Mouse (Mus musculus) right cerebral cortex, postnatal 14 days (tissue): ENCODE results near the gene Ppp2r1a.

Experiments used
- DNase-seq: peaks from one replicate; pipeline ENCODE4 v3.0.0; 2022

The Ppp2r1a gene

DNA sequence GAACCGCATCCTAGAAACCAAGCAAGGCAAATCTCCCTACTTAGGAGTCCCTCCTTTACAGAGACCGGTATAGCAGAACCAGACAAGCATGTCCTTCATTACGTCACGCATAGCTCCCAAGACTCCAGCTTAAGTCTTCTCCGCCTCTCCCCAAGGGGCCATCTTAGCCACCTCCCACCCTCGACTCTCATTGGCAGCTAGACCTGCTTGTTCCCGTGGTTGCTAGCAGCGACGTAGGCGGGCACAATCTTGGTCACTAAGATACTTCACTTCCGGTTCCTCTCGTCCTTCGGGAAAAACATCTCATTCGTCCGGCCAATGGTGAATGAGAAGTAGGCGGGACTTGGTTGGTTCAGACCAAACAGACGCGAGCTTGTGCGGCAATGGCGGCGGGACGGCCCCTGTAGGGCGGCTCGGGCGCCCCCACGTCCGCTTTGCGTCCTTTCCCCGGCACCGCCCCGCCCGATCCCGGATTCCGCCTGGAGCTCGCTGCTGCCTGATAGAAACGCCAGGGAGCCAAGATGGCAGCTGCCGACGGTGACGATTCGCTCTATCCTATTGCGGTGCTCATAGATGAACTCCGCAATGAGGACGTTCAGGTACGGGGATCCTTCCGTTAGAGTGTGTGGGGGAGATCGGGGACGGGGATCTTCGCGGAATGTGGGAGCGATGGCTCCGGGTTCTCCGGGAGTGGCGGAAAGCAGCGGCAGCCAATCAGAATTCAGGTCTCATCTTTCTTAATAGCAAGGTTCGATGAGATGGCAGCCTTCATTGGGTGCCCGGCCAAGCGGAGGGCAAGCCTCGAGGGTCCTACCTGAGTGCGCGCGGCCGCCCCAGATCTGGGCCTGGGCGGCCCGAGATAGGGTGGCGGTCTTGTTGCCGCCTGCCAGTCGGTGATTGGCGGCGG, at the start of gene Ppp2r1a:
Ppp2r1a (plus strand) TSS at position 327 of the 907 bp plus-strand sequence.
- DNase-seq, result peak; percentile 97

DNA sequence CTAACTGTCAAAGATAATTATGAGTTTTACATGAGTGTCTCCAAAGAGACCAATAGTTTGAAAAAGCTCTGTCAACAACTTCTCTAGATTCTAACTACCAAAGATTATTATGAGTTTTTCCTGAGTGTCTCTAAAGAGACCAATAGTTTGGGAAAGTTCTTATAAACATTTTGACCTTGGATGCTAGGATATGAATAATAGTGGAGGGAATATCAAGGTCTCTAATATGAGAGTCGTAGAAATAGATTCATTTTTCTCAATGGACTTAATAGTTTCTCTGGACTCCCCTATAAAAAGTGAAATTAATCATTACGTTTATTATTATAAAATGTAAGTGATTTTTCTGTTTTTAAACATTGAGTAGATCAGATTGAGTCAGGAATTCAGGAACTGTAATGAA, 40.1 kb upstream of the Ppp2r1a start, which contains the start of gene Vmn1r231:
Vmn1r231 (minus strand) TSS at position 101 of the 400 bp plus-strand sequence.
- DNase-seq, result no peak

DNA sequence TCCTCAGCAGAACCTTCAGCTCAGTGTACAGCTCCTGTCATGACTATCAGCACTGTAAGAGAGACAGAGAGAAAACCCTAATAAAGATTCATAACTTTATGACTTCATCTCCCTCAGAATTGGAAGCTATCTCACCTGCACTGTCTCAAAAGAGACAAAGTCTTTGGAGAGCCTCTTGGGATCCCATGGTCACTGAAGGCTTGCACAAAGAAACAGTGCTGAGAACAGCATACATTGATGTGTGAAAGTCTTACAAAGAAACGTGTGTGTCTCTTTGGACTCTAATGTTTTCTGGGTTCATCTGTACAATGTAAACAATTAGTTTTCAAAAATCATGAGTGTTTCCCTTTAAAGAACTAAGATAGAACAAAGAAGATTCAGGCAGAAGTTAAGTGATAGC, 25.5 kb upstream of the Ppp2r1a start, which contains the start of gene Vmn1r232:
Vmn1r232 (minus strand) TSS at position 101 of the 400 bp plus-strand sequence.
- DNase-seq, result no peak

DNA sequence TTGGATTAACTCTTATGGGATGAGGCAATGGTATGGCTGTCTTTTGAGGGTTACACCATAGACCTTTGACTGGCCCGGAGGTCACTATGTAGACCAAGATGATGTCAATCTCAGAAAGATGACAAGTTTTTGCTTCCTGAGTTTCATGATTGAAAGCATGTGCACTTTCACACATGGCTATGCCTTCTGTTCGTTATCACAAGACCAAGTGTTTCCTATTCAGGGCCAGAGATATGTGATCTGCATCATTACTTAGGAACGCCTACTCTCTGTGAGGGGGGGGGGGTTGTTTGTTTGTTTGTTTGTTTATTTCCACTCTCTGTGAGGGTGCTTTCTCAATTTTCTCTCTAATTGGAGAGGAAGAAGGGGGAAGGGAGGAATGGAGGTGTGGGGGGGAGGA, 885 bp upstream of the Ppp2r1a start:
- DNase-seq, result no peak

DNA sequence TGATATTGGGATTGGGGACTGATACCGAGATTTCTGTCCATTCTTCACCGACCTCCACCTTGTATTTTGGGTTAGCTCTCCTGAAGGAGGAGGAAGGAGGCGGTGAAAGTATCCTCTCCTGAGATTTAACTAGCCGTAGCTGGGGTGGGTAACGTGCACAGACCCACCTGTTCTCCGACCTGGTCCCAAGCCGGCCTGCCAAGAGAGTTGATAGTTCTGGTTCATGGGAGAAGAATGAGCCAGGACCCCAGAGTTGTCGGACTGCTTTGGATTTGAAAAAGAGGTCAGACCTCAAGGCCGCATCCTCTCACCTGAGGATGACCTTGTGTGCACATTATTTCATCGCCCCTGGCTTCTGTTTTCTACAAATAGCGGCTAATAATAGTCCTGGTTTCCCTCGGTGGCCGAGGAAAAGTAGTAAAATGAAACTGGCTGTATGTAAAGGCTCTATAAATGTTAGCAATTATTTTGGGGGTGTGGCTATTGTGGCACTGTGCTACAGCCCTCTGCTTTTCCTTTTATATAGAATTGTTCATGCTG, 985 bp downstream of the Ppp2r1a start:
- DNase-seq, result peak; percentile 8

DNA sequence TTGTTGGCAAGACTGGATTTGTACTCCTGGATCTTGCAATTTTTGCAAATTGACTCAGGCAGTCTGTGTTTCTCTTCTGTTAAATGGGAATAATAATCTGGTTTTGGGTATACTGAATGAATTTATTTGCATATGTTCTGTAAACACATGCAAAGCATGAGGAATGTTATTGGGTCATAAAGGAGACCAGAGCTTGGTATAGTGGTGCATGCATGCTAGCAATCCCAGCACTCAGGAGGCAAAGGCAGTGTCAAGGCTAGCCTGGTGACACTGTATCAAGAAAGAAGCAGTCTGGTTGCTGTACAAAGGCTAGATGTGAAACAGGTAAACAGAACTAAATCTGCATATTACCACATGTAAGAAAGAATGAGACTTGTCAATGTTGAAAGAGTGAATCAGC, 1.5 kb downstream of the Ppp2r1a start:
- DNase-seq, result no peak

DNA sequence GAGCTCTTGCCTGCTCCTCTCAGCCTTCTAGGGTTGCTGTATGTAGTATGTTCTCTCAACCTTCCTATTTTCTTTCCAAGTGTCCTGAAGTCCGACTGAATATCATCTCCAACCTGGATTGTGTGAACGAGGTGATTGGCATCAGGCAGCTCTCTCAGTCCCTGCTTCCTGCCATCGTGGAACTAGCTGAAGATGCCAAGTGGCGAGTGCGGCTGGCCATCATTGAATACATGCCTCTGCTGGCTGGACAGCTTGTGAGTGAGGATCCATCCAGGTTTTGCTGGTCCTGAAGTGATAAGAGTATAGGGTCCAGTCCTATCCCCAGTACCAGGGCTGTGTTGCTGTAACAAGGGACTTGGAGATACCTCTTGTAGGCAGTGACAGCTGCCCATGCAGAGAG, 15.3 kb downstream of the Ppp2r1a start:
- no peak for DNase-seq

DNA sequence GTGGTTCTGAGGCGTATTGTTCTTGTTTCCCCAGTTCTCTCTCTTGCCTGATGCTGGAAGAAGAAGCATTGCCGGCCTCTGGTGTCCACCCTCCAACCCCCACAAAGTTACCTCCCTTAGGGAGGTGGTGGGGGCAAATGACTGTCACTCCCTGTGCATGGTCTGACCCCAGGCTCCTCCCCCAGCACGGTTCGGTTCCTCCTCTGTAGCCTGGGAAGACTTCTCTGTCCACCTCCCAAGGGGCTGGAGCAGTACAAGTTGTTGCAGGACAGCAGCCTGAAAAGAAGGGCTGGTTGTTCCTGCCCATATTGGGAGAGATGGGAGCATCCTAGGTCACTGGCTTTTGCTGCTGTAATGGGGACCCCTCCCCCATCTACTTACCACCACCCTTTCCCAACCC, 20.3 kb downstream of the Ppp2r1a start:
- DNase-seq, result no peak

DNA sequence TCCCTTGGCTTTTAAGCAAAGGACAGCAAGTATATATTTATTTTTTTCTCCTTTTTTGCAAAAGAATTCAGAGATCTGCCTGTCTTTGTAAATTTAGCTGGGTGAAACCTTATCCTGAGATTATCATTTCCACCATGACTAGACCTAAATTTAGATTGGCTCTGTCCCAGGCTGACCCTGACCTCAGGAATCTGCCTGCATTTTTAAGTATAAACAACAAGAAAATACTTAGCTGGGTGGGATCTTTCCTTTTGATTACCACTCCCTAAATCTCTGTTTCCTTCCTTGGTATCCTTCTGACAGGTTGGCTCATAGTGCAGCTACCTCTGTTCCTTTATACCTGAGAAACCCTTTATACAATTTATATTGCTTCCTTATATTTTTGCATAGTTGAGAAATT, 21.6 kb downstream of the Ppp2r1a start:
- DNase-seq, result no peak

DNA sequence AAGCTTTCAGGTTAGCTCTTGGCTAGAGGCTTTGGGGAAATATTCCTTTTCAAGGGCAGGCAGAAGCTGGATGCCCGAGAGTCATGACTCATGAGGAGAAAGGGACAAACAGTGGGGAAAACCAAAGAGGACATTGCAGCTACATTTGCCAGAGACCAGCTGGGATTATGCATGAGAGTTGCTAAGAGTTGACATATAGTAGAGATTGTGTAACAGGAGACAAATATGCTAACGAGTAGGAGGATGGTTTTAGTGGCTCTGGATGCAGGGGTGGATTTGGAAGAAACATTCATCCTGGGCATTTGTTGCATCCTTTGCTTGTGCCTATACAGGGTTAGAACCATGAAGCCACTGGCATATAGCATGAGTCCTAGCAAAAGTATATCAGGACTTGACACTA, 48.6 kb downstream of the Ppp2r1a start:
- DNase-seq, result no peak

DNA sequence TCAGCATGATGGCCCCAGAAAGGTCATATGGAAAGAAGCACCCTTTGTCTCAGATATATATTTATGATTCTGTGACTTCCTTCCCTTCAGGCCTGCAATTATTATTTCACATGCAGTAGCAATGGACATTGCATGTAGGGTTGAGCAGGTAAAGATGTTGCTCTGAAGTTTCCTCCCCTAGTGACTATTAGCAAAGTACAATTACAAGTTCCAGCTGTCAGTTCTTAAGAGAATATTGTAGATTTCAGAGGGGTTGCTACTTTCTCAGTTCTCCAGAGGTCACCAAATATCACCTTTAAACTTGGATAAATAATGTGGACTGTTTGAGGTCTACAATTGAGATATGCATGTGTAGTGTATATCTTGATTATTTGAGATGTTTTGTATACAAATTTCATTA, 51.3 kb downstream of the Ppp2r1a start, which contains the start of gene Vmn1r233:
Vmn1r233 (minus strand) TSS at position 101 of the 400 bp plus-strand sequence.
- no peak for DNase-seq

DNA sequence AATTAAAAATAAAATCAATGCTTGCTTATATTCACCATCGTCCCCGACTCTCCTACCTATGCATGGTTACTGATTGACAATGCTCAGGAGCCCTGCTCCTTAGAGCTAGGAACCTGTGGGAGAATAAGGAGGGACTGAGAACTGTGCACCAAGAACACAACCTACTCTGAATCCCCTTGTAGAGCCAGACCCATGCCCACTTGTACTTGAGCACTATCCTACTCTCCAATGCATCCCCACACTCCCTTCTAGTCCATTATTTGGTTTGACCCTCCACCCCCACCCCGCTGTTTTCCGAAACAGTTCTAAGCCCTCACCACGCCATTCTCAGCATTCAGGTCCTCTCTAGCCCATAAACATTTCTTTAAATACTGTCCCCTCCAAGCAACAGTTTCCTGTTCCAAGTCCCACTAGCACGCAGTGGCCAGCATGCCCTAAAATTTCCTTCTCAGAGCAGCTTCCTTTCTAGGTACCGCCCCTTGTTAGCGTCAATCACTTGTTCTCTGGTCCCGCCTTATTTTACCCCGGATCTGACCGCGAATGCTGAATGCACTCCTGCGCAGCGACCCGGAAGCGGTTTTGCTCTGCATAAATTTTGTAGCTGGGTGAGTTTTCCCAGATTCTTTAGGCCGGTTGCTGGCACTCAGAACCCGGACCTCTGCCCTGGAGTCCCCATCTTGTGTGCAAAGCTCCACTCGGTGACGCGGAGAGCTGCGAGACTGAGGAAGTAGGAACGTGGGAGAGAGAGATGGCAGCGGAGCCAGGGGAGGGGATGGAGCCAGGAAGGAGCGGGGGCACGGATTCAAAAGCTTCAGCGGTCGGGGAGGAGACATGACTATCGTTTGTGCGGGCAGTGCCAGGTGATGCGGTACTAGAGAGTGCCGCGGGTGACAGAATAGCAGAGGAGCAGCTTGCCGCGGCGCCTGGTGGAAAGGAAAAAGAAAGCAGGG, 63.5 kb downstream of the Ppp2r1a start, which contains the start of gene Zfp160:
Zfp160 (plus strand) TSS at position 522 of the 950 bp plus-strand sequence.
- DNase-seq, result peak; percentile 78

DNA sequence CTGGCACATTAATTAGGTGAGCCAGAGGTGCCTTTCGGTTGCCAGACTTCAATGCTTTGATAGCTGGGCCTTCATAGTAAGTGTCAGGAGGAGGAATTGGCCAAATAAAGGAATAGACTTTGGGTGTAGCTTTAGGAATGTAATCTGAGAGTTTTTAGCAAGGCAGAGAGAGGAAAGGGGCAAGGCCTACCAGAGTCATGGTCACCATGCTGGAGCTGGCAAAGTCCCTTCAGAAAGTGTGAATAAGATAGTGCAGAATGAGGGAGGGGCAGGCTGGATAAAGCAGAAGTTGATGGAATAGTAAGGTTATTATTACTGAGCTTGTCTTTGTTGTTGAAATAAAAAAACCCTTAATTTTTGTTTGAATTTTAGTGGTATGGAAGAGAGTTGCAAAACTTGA, 64.6 kb downstream of the Ppp2r1a start:
- no peak for DNase-seq
